Mouse (Mus musculus) embryonic facial prominence, embryonic 11.5 days (tissue): ENCODE results near the gene Phip. TPM values are rescaled to one million over a fixed set of nuclear protein-coding genes. Genes with fewer than 3 reads are reported as not detected.

Source experiments
- ATAC-seq: fragments of 200-750 bp; cut with Nextera tagmentation; replicated peaks from 2 replicates; pipeline ENCODE4 v1.8.0; 2017; ENCODE audit warnings: low read depth; ENCODE audit not compliant: insufficient number of reproducible peaks, low FRiP score, low TSS enrichment
- DNase-seq: peaks from one replicate; pipeline ENCODE4 v3.0.0-alpha.2; 2015; ENCODE audit warnings: low spot score
- H3K27ac ChIP-seq: fragments of 300-500 bp; sonication (generic); replicated peaks from 2 replicates; pipeline ENCODE4 v1.5.1; 2014; ENCODE audit warnings: mild to moderate bottlenecking, low read depth, low read length, control low read depth
- H3K27me3 ChIP-seq: fragments of 300-500 bp; sonication (generic); 2 replicates; pipeline ENCODE4 v1.6.1; 2014; ENCODE audit warnings: mild to moderate bottlenecking, low read length, moderate library complexity, mixed read lengths; ENCODE audit not compliant: control insufficient read depth, insufficient read depth
- H3K36me3 ChIP-seq: fragments of 300-500 bp; sonication (generic); replicated peaks from 2 replicates; pipeline ENCODE4 v1.6.1; 2014; ENCODE audit warnings: low read depth, mild to moderate bottlenecking, low read length, moderate library complexity, mixed read lengths; ENCODE audit not compliant: control insufficient read depth, insufficient read depth
- H3K4me1 ChIP-seq: fragments of 300-500 bp; sonication (generic); 2 replicates; pipeline ENCODE4 v1.6.1; 2014; ENCODE audit warnings: low read length, mixed read lengths; ENCODE audit not compliant: control insufficient read depth, insufficient read depth
- H3K4me2 ChIP-seq: fragments of 300-500 bp; sonication (generic); 2 replicates; pipeline ENCODE4 v1.6.1; 2014; ENCODE audit warnings: low read depth, mild to moderate bottlenecking, control low read depth, low read length, moderate library complexity
- H3K4me3 ChIP-seq: fragments of 300-500 bp; sonication (generic); 2 replicates; pipeline ENCODE4 v1.5.1; 2014; ENCODE audit warnings: low read depth, low read length, control low read depth
- H3K9ac ChIP-seq: fragments of 300-500 bp; sonication (generic); replicated peaks from 2 replicates; pipeline ENCODE4 v1.6.1; 2014; ENCODE audit warnings: mild to moderate bottlenecking, control low read depth, low read length
- H3K9me3 ChIP-seq: fragments of 300-500 bp; sonication (generic); replicated peaks from 2 replicates; pipeline ENCODE4 v1.6.1; 2016; ENCODE audit warnings: mild to moderate bottlenecking, low read length, inconsistent platforms, mixed read lengths; ENCODE audit not compliant: control insufficient read depth
- WGBS: fragments of 180-500 bp; shearing (Covaris S2); extraction: QIAGEN DNeasy Blood & Tissue Kit; methylation state at CpG from one replicate; pipeline ENCODE4 v1.1.7; 2014; 5-methylcytosine and 5-hydroxymethylcytosine counted together
- polyA plus RNA-seq: library from polyadenylated mRNA; unstranded; fragments of >200 nt; fragmentation: Nextera tagmentation; extraction: Ambion mirVana; gene quantifications from 2 replicates; pipeline ENCODE4 v1.2.1, GENCODE M21; 2014

Gene Phip
- 127 and 135 TPM in 2 replicates for polyA plus RNA-seq

GRCm38 (mm10) chr9:82975342-82976215, at the start of gene Phip:
Gene Phip, minus strand, starts transcription at chr9:82975516.
- Histone ChIP-seq H3K4me1 (no peaks in the 10 kb centered on the region), H3K9me3 (no peaks in the 10 kb centered on the region), H3K4me2 (peak within 1 kb of the TSS; percentile 48), H3K9ac (peak within 1 kb of the TSS; percentile 99), H3K27ac (peak within 1 kb of the TSS; percentile 99), H3K4me3 (peak within 1 kb of the TSS; percentile 89), H3K27me3 (no peaks in the 10 kb centered on the region), H3K36me3 (no peaks in the 10 kb centered on the region)
- peak; percentile 77 for ATAC-seq
- peak; percentile 95 for DNase-seq
- WGBS, result under 1% methylated on average over 68 of the region's 79 CpGs

- no peaks in the 10 kb centered on the region for H3K27me3 ChIP-seq
- H3K36me3 ChIP-seq, result no peaks in the 10 kb centered on the region
- H3K27ac ChIP-seq, result no peak overlapping the region
- H3K4me3 ChIP-seq, result no peak overlapping the region
- H3K9ac ChIP-seq, result no peak overlapping the region
- no peaks in the 10 kb centered on the region for H3K9me3 ChIP-seq
- no peak for DNase-seq
- H3K4me1 ChIP-seq, result no peaks in the 10 kb centered on the region
- no peak overlapping the region for H3K4me2 ChIP-seq
- WGBS, result 81% methylated on average over 6 of the region's 6 CpGs
- ATAC-seq, result no peak
These were observed 48.4 kb upstream of the Phip start for GRCm38 (mm10) chr9:83023724-83024123.

GRCm38 (mm10) chr9:83014516-83014915, 39.2 kb upstream of the Phip start:
- Histone ChIP-seq H3K4me1 (no peaks in the 10 kb centered on the region), H3K9me3 (no peaks in the 10 kb centered on the region), H3K27ac (no peak overlapping the region), H3K27me3 (no peaks in the 10 kb centered on the region), H3K4me2 (no peak overlapping the region), H3K36me3 (no peaks in the 10 kb centered on the region), H3K9ac (no peak overlapping the region), H3K4me3 (no peak overlapping the region)
- WGBS, result 90% methylated on average over 4 of the region's 4 CpGs
- ATAC-seq (no peak), DNase-seq (no peak)

GRCm38 (mm10) chr9:83008306-83008705, 33.0 kb upstream of the Phip start:
- no peaks in the 10 kb centered on the region for H3K4me1 ChIP-seq
- ATAC-seq, result no peak

GRCm38 (mm10) chr9:83001342-83001741, 26.0 kb upstream of the Phip start:
- DNase-seq (no peak), ATAC-seq (no peak)
- Histone ChIP-seq H3K9me3 (no peaks in the 10 kb centered on the region), H3K4me3 (no peak overlapping the region), H3K4me1 (no peaks in the 10 kb centered on the region), H3K9ac (no peak overlapping the region), H3K4me2 (no peak overlapping the region), H3K27ac (no peak overlapping the region), H3K27me3 (no peaks in the 10 kb centered on the region), H3K36me3 (no peaks in the 10 kb centered on the region)
- WGBS, result 84% methylated on average over 4 of the region's 4 CpGs

More at GRCm38 (mm10) chr9:83008306-83008705, 33.0 kb upstream of the Phip start:
- WGBS, result 85% methylated on average over 1 of the region's 1 CpGs
- Histone ChIP-seq H3K9ac (no peak overlapping the region), H3K27me3 (no peaks in the 10 kb centered on the region), H3K4me2 (no peak overlapping the region), H3K36me3 (no peaks in the 10 kb centered on the region), H3K27ac (no peak overlapping the region), H3K9me3 (no peaks in the 10 kb centered on the region), H3K4me3 (no peak overlapping the region)
- no peak for DNase-seq

- no peaks in the 10 kb centered on the region for H3K27me3 ChIP-seq
- DNase-seq (no peak), ATAC-seq (no peak)
- no peaks in the 10 kb centered on the region for H3K4me1 ChIP-seq
- H3K27ac ChIP-seq, result no peak overlapping the region
- no peak overlapping the region for H3K4me2 ChIP-seq
- H3K9ac ChIP-seq, result no peak overlapping the region
- 88% methylated on average over 2 of the region's 2 CpGs for WGBS
- H3K4me3 ChIP-seq, result no peak overlapping the region
- H3K9me3 ChIP-seq, result no peaks in the 10 kb centered on the region
- H3K36me3 ChIP-seq, result no peaks in the 10 kb centered on the region
These were observed 22.6 kb upstream of the Phip start for GRCm38 (mm10) chr9:82997765-82998500.

- DNase-seq (peak; percentile 57), ATAC-seq (no peak)
- Histone ChIP-seq H3K27me3 (no peaks in the 10 kb centered on the region), H3K27ac (no peak overlapping the region), H3K36me3 (no peaks in the 10 kb centered on the region), H3K4me2 (no peak overlapping the region), H3K4me3 (no peak overlapping the region), H3K9ac (0 out of 2 replicates have a peak overlapping the region, but pooled peaks have one; percentile 33), H3K9me3 (no peaks in the 10 kb centered on the region), H3K4me1 (no peaks in the 10 kb centered on the region)
- 13% methylated on average over 5 of the region's 5 CpGs for WGBS
These were observed 1.6 kb upstream of the Phip start for GRCm38 (mm10) chr9:82976936-82977335.

- ATAC-seq (no peak), DNase-seq (no peak)
- WGBS, result 1% methylated on average over 9 of the region's 9 CpGs
- Histone ChIP-seq H3K27ac (peak overlapping the region; percentile 99), H3K9ac (peak overlapping the region; percentile 99), H3K27me3 (no peaks in the 10 kb centered on the region), H3K4me1 (no peaks in the 10 kb centered on the region), H3K4me2 (peak overlapping the region; percentile 48), H3K4me3 (peak overlapping the region; percentile 89), H3K9me3 (no peaks in the 10 kb centered on the region), H3K36me3 (no peaks in the 10 kb centered on the region)
These were observed 903 bp upstream of the Phip start for GRCm38 (mm10) chr9:82976219-82976618.
